In genomic region chr6:50808126-50808525, GRCm38 (mm10) we compare ENCODE assay signal across 9 mouse cellular contexts.
DNase-seq lines count a peak whose midpoint lies in the region; ATAC-seq lines count a peak whose summit lies in the region.
"Had no signal": no experiment of that assay in that cellular context is flagged by ENCODE, and none has a peak within 500 bp of the region (broad histone marks: within the 10 kb centered on the region; RNA-seq: fewer than 3 reads in every experiment).

No protein-coding gene starts in this region.

- H3K9me3 ChIP-seq in liver, embryonic 12.5 days (replicated peaks) = no peaks in the 10 kb centered on the region
- H3K9me3 ChIP-seq in forebrain, embryonic 15.5 days = no peaks in the 10 kb centered on the region
- H3K9me3 ChIP-seq in intestine, embryonic 15.5 days = no peaks in the 10 kb centered on the region
- H3K9me3 ChIP-seq in limb, embryonic 11.5 days (ENCODE audit: control insufficient read depth, low read length) = no peaks in the 10 kb centered on the region
- no peaks in the 10 kb centered on the region for H3K9me3 ChIP-seq in neural tube, embryonic 15.5 days (replicated peaks)

- no peak overlapping the region for H3K4me2 ChIP-seq in liver, embryonic 12.5 days
- H3K4me2 ChIP-seq in forebrain, embryonic 15.5 days (replicated peaks) = 0 out of 2 replicates have a peak overlapping the region, but pooled peaks have one; percentile 2
- peak overlapping the region; percentile 40 for H3K4me2 ChIP-seq in intestine, embryonic 15.5 days (replicated peaks)
- no peak overlapping the region for H3K4me2 ChIP-seq in limb, embryonic 11.5 days (ENCODE audit: low read depth, severe bottlenecking)
- peak overlapping the region; percentile 5; the same call in 1 of the 2 replicates for H3K4me2 ChIP-seq in neural tube, embryonic 15.5 days

- 5% methylated on average over 4 of the region's 4 CpGs for WGBS in liver, embryonic 12.5 days (ENCODE audit: insufficient replicate concordance)
- 8% methylated on average over 4 of the region's 4 CpGs for WGBS in forebrain, embryonic 15.5 days
- 7% methylated on average over 4 of the region's 4 CpGs for WGBS in intestine, embryonic 15.5 days
- WGBS in limb, embryonic 11.5 days = 8% methylated on average over 4 of the region's 4 CpGs
- 9% methylated on average over 4 of the region's 4 CpGs for WGBS in neural tube, embryonic 15.5 days

- no peak overlapping the region for H3K9ac ChIP-seq in liver, embryonic 12.5 days
- no peak overlapping the region for H3K9ac ChIP-seq in forebrain, embryonic 15.5 days (replicated peaks)
- H3K9ac ChIP-seq in intestine, embryonic 15.5 days = no peak overlapping the region
- no peak overlapping the region for H3K9ac ChIP-seq in limb, embryonic 11.5 days (ENCODE audit: low read length)
- no peak overlapping the region for H3K9ac ChIP-seq in neural tube, embryonic 15.5 days (replicated peaks)

- no peaks in the 10 kb centered on the region for H3K36me3 ChIP-seq in liver, embryonic 12.5 days
- no peaks in the 10 kb centered on the region for H3K36me3 ChIP-seq in forebrain, embryonic 15.5 days
- no peaks in the 10 kb centered on the region for H3K36me3 ChIP-seq in intestine, embryonic 15.5 days
- H3K36me3 ChIP-seq in limb, embryonic 11.5 days (ENCODE audit: control insufficient read depth, insufficient read depth, low read length) = no peaks in the 10 kb centered on the region
- no peaks in the 10 kb centered on the region for H3K36me3 ChIP-seq in neural tube, embryonic 15.5 days

- no peak overlapping the region for H3K27ac ChIP-seq in liver, embryonic 12.5 days
- no peak overlapping the region for H3K27ac ChIP-seq in forebrain, embryonic 15.5 days (replicated peaks)
- H3K27ac ChIP-seq in intestine, embryonic 15.5 days = peak overlapping the region; percentile 78
- no peak overlapping the region for H3K27ac ChIP-seq in limb, embryonic 11.5 days (replicated peaks; ENCODE audit: low read depth, low read length)
- no peak overlapping the region for H3K27ac ChIP-seq in neural tube, embryonic 15.5 days (replicated peaks)

- peaks cover 7% of the 10 kb centered on the region; the same call in 1 of the 2 replicates for H3K27me3 ChIP-seq in liver, embryonic 12.5 days (replicated peaks)
- no peaks in the 10 kb centered on the region for H3K27me3 ChIP-seq in forebrain, embryonic 15.5 days
- peaks cover 2% of the 10 kb centered on the region; the same call in 1 of the 2 replicates for H3K27me3 ChIP-seq in intestine, embryonic 15.5 days (replicated peaks)
- no peaks in the 10 kb centered on the region for H3K27me3 ChIP-seq in limb, embryonic 11.5 days (ENCODE audit: control insufficient read depth, insufficient read depth, low read length)
- H3K27me3 ChIP-seq in neural tube, embryonic 15.5 days (replicated peaks) = no peaks in the 10 kb centered on the region

- H3K4me1 ChIP-seq in liver, embryonic 12.5 days = peaks cover 3% of the 10 kb centered on the region; the same call in 1 of the 2 replicates
- peaks cover 4% of the 10 kb centered on the region for H3K4me1 ChIP-seq in forebrain, embryonic 15.5 days
- H3K4me1 ChIP-seq in intestine, embryonic 15.5 days (replicated peaks) = peaks cover 20% of the 10 kb centered on the region
- peaks cover 24% of the 10 kb centered on the region for H3K4me1 ChIP-seq in limb, embryonic 11.5 days (ENCODE audit: control insufficient read depth, insufficient read depth, low read length)
- peaks cover 35% of the 10 kb centered on the region for H3K4me1 ChIP-seq in neural tube, embryonic 15.5 days

- ATAC-seq in liver, embryonic 12.5 days = no peak
- no peak for ATAC-seq in forebrain, embryonic 15.5 days (replicated peaks)
- peak; percentile 14; the same call in 1 of the 2 replicates for ATAC-seq in intestine, embryonic 15.5 days
- no peak for ATAC-seq in limb, embryonic 11.5 days (ENCODE audit: insufficient number of reproducible peaks, low FRiP score, low TSS enrichment, low read depth)
- ATAC-seq in neural tube, embryonic 15.5 days (ENCODE audit: low FRiP score) = no peak

- DNase-seq in liver = peak; percentile 61
- peak; percentile 23 for DNase-seq in c-Kit-positive CD71-positive TER-119-negative erythroid progenitor cells, embryonic 14.5 days (ENCODE audit: low read depth)
- peak; percentile 90 for DNase-seq in limb, embryonic 11.5 days (ENCODE audit: low spot score)
- DNase-seq in urinary bladder, postnatal 14 days (ENCODE audit: low spot score) = peak; percentile 84

- no peak overlapping the region for H3K4me3 ChIP-seq in liver, embryonic 12.5 days
- H3K4me3 ChIP-seq in forebrain, embryonic 15.5 days = no peak overlapping the region
- H3K4me3 ChIP-seq in intestine, embryonic 15.5 days (replicated peaks) = 0 out of 2 replicates have a peak overlapping the region, but pooled peaks have one; percentile 5
- no peak overlapping the region for H3K4me3 ChIP-seq in limb, embryonic 11.5 days (ENCODE audit: low read depth, low read length)
- H3K4me3 ChIP-seq in neural tube, embryonic 15.5 days (replicated peaks) = no peak overlapping the region
- H3K4me3 ChIP-seq: erythroblast, embryonic 14.5 days had no signal

Comparison
In these comparisons a context has a peak if more than half of its experiments do, and no peak if none do; other contexts are left out.
1. DNase-seq: peak in every context shown above with its lines; median percentile 90 in limb, embryonic 11.5 days; 84 in urinary bladder, postnatal 14 days; 61 in liver; 23 in c-Kit-positive CD71-positive TER-119-negative erythroid progenitor cells, embryonic 14.5 days.
2. H3K4me2 ChIP-seq: peak in forebrain, embryonic 15.5 days (single experiment), intestine, embryonic 15.5 days (single experiment) and neural tube, embryonic 15.5 days (single experiment); none in liver, embryonic 12.5 days (single experiment) and limb, embryonic 11.5 days (single experiment).